Mouse (Mus musculus): ENCODE results near the gene Mcm10.

The Mcm10 gene

GRCm38 (mm10) chr2:5012491-5013324, at the start of gene Mcm10:
TSS of gene Mcm10 (minus strand) at chr2:5012791.
- peak; percentile 92 for DNase-seq (ENCODE audit: extremely low read depth, insufficient read length, low spot score)

GRCm38 (mm10) chr2:5061133-5061708, 48.6 kb upstream of the Mcm10 start:
- no peak for DNase-seq (ENCODE audit: extremely low read depth, insufficient read length, low spot score)

GRCm38 (mm10) chr2:5059997-5060396, 47.4 kb upstream of the Mcm10 start:
- no peak for DNase-seq (ENCODE audit: extremely low read depth, insufficient read length, low spot score)

GRCm38 (mm10) chr2:5058436-5058835, 45.8 kb upstream of the Mcm10 start:
- DNase-seq (ENCODE audit: extremely low read depth, insufficient read length, low spot score) = no peak

GRCm38 (mm10) chr2:5050562-5050961, 38.0 kb upstream of the Mcm10 start:
- DNase-seq (ENCODE audit: extremely low read depth, insufficient read length, low spot score) = no peak

GRCm38 (mm10) chr2:5047016-5047415, 34.4 kb upstream of the Mcm10 start:
- DNase-seq (ENCODE audit: extremely low read depth, insufficient read length, low spot score) = no peak

GRCm38 (mm10) chr2:5045269-5045965, 32.8 kb upstream of the Mcm10 start:
- no peak for DNase-seq (ENCODE audit: extremely low read depth, insufficient read length, low spot score)

GRCm38 (mm10) chr2:5044321-5044720, 31.7 kb upstream of the Mcm10 start:
- no peak for DNase-seq (ENCODE audit: extremely low read depth, insufficient read length, low spot score)

- DNase-seq (ENCODE audit: extremely low read depth, insufficient read length, low spot score) = no peak
Observed at GRCm38 (mm10) chr2:5043476-5043761, 30.8 kb upstream of the Mcm10 start.

GRCm38 (mm10) chr2:5042616-5043475, 30.3 kb upstream of the Mcm10 start:
- DNase-seq (ENCODE audit: extremely low read depth, insufficient read length, low spot score) = no peak

GRCm38 (mm10) chr2:5041854-5042253, 29.3 kb upstream of the Mcm10 start:
- DNase-seq (ENCODE audit: extremely low read depth, insufficient read length, low spot score) = no peak

- no peak for DNase-seq (ENCODE audit: extremely low read depth, insufficient read length, low spot score)
Observed at GRCm38 (mm10) chr2:5040281-5041161, 27.9 kb upstream of the Mcm10 start.

- DNase-seq (ENCODE audit: extremely low read depth, insufficient read length, low spot score) = no peak
Observed at GRCm38 (mm10) chr2:5039350-5040170, 27.0 kb upstream of the Mcm10 start.

GRCm38 (mm10) chr2:5038320-5038719, 25.7 kb upstream of the Mcm10 start:
- no peak for DNase-seq (ENCODE audit: extremely low read depth, insufficient read length, low spot score)

- DNase-seq (ENCODE audit: extremely low read depth, insufficient read length, low spot score) = no peak
Observed at GRCm38 (mm10) chr2:5037390-5037789, 24.8 kb upstream of the Mcm10 start.

- DNase-seq (ENCODE audit: extremely low read depth, insufficient read length, low spot score) = no peak
Observed at GRCm38 (mm10) chr2:5036411-5037076, 24.0 kb upstream of the Mcm10 start.

- DNase-seq (ENCODE audit: extremely low read depth, insufficient read length, low spot score) = no peak
Observed at GRCm38 (mm10) chr2:5035241-5035640, 22.6 kb upstream of the Mcm10 start.

GRCm38 (mm10) chr2:5034801-5035200, 22.2 kb upstream of the Mcm10 start:
- no peak for DNase-seq (ENCODE audit: extremely low read depth, insufficient read length, low spot score)
